Mouse (Mus musculus) liver, adult 2 months (tissue): Measurements from ENCODE around the gene Unc50. TPM values are rescaled to one million over a fixed set of nuclear protein-coding genes. Genes with fewer than 3 reads are reported as not detected.

Experiments
- DNase-seq: peaks from one replicate; pipeline ENCODE4 v3.0.0-alpha.2; 2011; ENCODE audit warnings: low read depth, low spot score; ENCODE audit errors: extremely low read depth
- H3K27ac ChIP-seq: fragments of 200-500 bp; replicated peaks from 2 replicates; pipeline ENCODE4 v1.5.1; 2012; ENCODE audit warnings: low read depth, mild to moderate bottlenecking, control low read depth, inconsistent platforms, low read length; ENCODE audit not compliant: insufficient read depth
- H3K27me3 ChIP-seq: fragments of 200-500 bp; 2 replicates; pipeline ENCODE4 v1.6.1; 2012; ENCODE audit warnings: mild to moderate bottlenecking, moderate library complexity, low read length, inconsistent platforms; ENCODE audit not compliant: control insufficient read depth, insufficient read depth
- H3K36me3 ChIP-seq: fragments of 200-500 bp; 2 replicates; pipeline ENCODE4 v1.6.1; 2012; ENCODE audit warnings: low read length, inconsistent platforms; ENCODE audit not compliant: control insufficient read depth, insufficient read depth
- H3K4me1 ChIP-seq: fragments of 200-500 bp; 2 replicates; pipeline ENCODE4 v1.6.1; 2011; ENCODE audit warnings: low read length; ENCODE audit not compliant: control insufficient read depth, insufficient read depth
- H3K4me3 ChIP-seq: fragments of 200-500 bp; 2 replicates; pipeline ENCODE4 v1.5.1; 2011; ENCODE audit warnings: low read depth, mild to moderate bottlenecking, control low read depth, low read length, moderate library complexity; ENCODE audit not compliant: insufficient read depth
- H3K79me2 ChIP-seq: fragments of 200-500 bp; 2 replicates; pipeline ENCODE4 v1.6.1; 2012; ENCODE audit warnings: inconsistent platforms, mild to moderate bottlenecking, low read length, moderate library complexity; ENCODE audit not compliant: control insufficient read depth, insufficient read depth
- H3K9ac ChIP-seq: fragments of 200-500 bp; 2 replicates; pipeline ENCODE4 v1.6.1; 2012; ENCODE audit warnings: low read depth, mild to moderate bottlenecking, control low read depth, inconsistent platforms, low read length
- CTCF ChIP-seq: fragments of 200-500 bp; IDR thresholded peaks from 2 replicates; pipeline ENCODE4 v1.5.1; 2011; ENCODE audit warnings: low read depth, low read length, control low read depth
- POLR2A ChIP-seq: fragments of 200-500 bp; IDR thresholded peaks from 2 replicates; pipeline ENCODE4 v1.6.1; 2011; ENCODE audit warnings: low read length, control low read depth; ENCODE audit not compliant: insufficient read depth; ENCODE audit errors: extremely low read depth
- WGBS: fragments of 180-500 bp; shearing (Covaris S2); methylation state at CpG from one replicate; pipeline ENCODE4 v1.1.7; 2018; 5-methylcytosine and 5-hydroxymethylcytosine counted together
- polyA plus RNA-seq: library from polyadenylated mRNA; depleted of rRNA; stranded (reverse); fragments of >200 nt; gene quantifications from 2 replicates; pipeline ENCODE4 v1.2.3, GENCODE M21; 2012
- total RNA-seq: library from RNA; depleted of rRNA; stranded (reverse); fragments of >200 nt; gene quantifications from 2 replicates; pipeline ENCODE4 v1.2.3, GENCODE M21; 2014

The Unc50 gene
- total and polyA plus RNA-seq, 2 experiments: 38.1 to 51.4 TPM

DNA sequence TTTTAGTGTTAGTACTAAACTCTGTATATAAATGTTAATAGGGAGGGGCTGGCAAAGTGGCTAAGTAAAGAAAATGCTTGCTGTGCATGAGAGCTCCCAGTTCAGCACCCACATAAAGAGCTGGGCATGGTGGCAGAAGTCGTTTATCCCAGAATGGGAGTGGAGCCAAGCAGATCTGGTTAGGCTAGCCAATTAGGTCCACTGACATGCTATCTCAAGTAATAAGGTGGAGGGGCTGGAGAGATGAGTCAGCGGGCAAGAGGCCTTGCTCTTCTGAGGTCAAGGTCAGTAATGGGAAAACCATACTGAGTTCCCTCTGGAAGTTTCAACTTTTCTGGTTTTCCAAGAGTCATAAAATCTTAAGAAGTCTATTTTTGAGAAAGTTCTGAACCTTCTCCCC lies 1.0 kb upstream of the Unc50 start:
- TF ChIP-seq POLR2A (no peak), CTCF (no peak)
- peak; percentile 35 for DNase-seq
- Histone ChIP-seq H3K27ac (no peak overlapping the region), H3K36me3 (peaks cover 27% of the 10 kb centered on the region), H3K79me2 (peaks cover 19% of the 10 kb centered on the region; the same call in 1 of the 2 replicates), H3K27me3 (no peaks in the 10 kb centered on the region), H3K9ac (peak overlapping the region; percentile 76; the same call in 1 of the 2 replicates), H3K4me3 (peak overlapping the region; percentile 74), H3K4me1 (peaks cover 12% of the 10 kb centered on the region)
- WGBS: 23% methylated on average over 2 of the region's 2 CpGs

DNA sequence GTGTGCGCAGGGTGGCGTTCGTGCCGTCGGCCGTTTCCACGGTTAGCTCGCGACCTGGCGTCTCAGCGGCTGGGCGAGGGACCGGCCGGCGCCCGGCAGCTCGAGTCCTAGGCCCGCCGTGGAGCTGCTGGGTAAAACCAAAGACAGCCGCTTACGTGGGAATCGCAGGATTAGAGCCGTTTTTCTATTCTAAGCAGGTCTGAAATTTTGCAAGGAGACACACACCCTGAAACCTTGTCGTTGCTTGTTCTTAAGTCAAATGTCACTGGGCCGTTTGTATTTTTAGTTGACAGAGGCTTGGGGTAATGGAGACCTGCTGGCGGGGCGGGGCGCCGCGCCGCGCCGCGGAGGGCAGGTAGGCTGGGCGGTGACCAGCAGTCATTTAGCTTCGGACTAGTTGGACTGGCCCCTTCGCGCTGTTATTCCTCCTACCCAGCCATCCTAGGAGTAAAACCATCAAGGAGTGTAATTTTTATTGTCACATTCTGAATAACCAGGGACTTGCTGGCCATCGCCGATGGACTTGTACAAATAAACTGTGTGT lies 430 bp downstream of the Unc50 start:
- Histone ChIP-seq H3K79me2 (peaks cover 19% of the 10 kb centered on the region; the same call in 1 of the 2 replicates), H3K27me3 (no peaks in the 10 kb centered on the region), H3K27ac (peak overlapping the region; percentile 61), H3K4me1 (peaks cover 12% of the 10 kb centered on the region), H3K9ac (peak overlapping the region; percentile 97), H3K36me3 (peaks cover 25% of the 10 kb centered on the region), H3K4me3 (peak overlapping the region; percentile 74)
- TF ChIP-seq CTCF (no peak), POLR2A (no peak)
- WGBS: under 1% methylated on average over 40 of the region's 40 CpGs
- DNase-seq: peak; percentile 45

GRCm38 (mm10) chr1:37436419-37436818 lies 6.5 kb downstream of the Unc50 start:
- no peaks in the 10 kb centered on the region for H3K27me3 ChIP-seq
- H3K36me3 ChIP-seq: peaks cover 68% of the 10 kb centered on the region
- no peak overlapping the region for H3K9ac ChIP-seq
- WGBS: 89% methylated on average over 3 of the region's 3 CpGs
- no peak overlapping the region for H3K27ac ChIP-seq
- no peaks in the 10 kb centered on the region for H3K4me1 ChIP-seq
- no peaks in the 10 kb centered on the region for H3K79me2 ChIP-seq
- H3K4me3 ChIP-seq: no peak overlapping the region
- TF ChIP-seq POLR2A (no peak), CTCF (no peak)
- DNase-seq: no peak

DNA sequence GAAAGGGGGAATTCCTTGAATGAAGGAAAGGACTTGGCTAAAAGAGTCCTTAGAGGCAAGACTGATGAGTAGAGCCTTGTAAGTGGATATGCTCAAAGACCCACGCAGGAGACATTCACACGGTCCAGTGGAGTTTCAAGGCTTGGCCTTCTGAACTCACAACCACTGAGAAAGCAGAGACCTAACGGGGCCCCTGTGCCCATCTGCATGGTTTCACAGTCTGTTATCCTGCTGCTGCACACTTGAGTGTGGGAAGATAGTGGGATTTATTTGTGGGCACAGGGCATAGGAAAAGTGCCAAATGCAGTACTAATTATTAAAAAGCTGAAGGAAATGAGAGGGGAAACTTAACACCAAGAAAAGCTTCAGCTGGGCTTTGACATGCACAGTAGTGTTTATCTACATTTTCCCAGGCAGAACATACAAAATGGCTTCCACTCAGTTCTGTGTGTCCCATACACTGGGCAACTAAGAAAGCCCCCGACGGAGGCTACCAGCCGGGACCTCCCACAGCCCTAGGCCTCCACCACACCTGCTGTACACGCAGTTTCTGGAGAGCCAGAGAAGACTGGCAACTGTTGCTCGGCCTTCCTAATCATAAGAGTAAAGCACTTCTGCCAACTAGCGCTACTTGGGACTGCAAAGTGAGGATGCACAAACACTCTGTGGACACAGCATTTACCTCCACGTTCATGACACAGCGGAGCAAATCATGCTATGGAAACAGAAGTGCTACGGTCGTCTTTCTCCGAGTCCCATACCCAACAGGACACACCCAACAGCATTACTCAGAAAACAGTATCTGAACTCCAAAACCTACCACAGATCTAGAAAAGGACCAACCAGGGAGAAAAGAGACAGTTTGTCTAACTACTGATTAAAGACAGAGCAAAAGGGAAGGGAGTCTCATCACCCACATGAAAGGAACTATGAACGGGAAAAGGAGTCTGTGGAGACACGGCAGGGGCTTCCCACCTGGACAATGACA lies 13.2 kb downstream of the Unc50 start:
- TF ChIP-seq CTCF (no peak), POLR2A (no peak)
- WGBS: 90% methylated on average over 16 of the region's 16 CpGs
- Histone ChIP-seq H3K36me3 (peaks cover 18% of the 10 kb centered on the region), H3K4me3 (no peak overlapping the region), H3K9ac (no peak overlapping the region), H3K4me1 (no peaks in the 10 kb centered on the region), H3K27me3 (no peaks in the 10 kb centered on the region), H3K27ac (no peak overlapping the region), H3K79me2 (no peaks in the 10 kb centered on the region)
- DNase-seq: no peak

DNA sequence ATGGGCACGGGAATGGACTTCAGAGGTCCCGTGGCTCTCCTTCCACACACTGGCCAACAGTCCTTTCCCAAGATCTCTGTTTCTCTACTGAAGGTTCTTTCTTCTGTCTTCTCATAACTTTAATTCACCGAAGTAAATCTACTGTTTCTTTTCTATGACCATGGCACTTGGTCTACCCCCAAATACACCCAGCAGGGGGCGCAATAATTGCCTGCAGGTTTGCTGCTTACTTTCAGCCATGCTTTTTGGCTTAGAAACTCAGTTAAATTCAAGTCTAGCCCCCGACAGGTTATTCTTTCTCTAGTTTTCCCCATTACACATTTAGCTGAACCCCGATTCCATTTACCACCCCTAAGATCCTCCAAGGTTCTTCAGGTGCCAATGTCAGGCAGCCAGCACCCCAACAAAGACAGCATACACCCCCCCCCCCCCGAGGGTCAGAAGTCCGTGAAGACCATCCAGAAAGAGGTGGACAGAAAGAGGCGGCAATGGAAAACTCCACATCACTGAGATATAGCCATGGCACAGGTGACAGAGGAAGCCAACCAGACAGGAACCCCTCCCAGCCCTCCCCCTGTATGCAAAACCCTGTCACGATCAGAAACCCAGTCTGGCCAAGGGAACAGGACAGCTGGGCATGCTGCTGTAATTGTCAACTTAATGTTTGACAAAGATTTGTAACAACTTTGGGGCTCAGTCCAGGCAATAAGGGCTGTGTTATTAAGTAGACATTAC lies 18.6 kb downstream of the Unc50 start:
- Histone ChIP-seq H3K27ac (no peak overlapping the region), H3K27me3 (no peaks in the 10 kb centered on the region), H3K79me2 (no peaks in the 10 kb centered on the region), H3K4me1 (no peaks in the 10 kb centered on the region), H3K36me3 (no peaks in the 10 kb centered on the region), H3K4me3 (no peak overlapping the region), H3K9ac (no peak overlapping the region)
- no peak for TF ChIP-seq POLR2A
- peak; percentile 37; the same call in 1 of the 2 replicates for TF ChIP-seq CTCF
- 80% methylated on average over 10 of the region's 10 CpGs for WGBS
- no peak for DNase-seq

DNA sequence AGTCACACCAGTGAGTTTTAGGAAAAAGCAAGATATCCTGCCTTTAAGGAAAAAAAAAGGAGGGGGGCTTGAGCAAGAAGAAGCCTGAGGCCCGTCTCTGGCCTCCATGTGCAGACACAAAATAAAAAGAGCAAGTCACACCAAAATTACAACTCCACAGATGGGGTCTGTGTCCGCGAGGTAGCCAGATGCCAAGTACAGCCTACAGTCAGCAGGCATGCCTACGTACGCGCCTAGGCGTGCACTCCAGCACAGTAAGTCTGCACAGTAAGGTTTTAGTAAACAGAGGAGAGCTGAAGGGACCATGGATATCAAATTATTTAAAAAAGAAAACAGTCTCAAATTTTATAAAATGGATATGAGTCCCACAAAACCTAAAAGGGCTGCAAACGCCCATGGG lies 21.3 kb downstream of the Unc50 start:
- Histone ChIP-seq H3K27me3 (no peaks in the 10 kb centered on the region), H3K36me3 (no peaks in the 10 kb centered on the region)

More for the DNA sequence above, 21.3 kb downstream of the Unc50 start:
- Histone ChIP-seq H3K4me1 (no peaks in the 10 kb centered on the region), H3K9ac (no peak overlapping the region), H3K79me2 (no peaks in the 10 kb centered on the region), H3K4me3 (no peak overlapping the region), H3K27ac (no peak overlapping the region)
- no peak for TF ChIP-seq CTCF
- no peak for TF ChIP-seq POLR2A
- WGBS: 89% methylated on average over 8 of the region's 8 CpGs
- DNase-seq: no peak
